Mouse (Mus musculus) heart, postnatal 0 days (tissue): ENCODE measurements around the gene Fgfr2. TPM values are rescaled to one million over a fixed set of nuclear protein-coding genes. Genes with fewer than 3 reads are reported as not detected.

Experiments
- ATAC-seq: fragments of 200-750 bp; cut with Nextera tagmentation; 2 replicates; pipeline ENCODE4 v1.8.0; 2017; ENCODE audit warnings: low read depth, moderate number of reproducible peaks, moderate library complexity; ENCODE audit not compliant: insufficient read depth
- DNase-seq: peaks from one replicate; pipeline ENCODE4 v3.0.0-alpha.2; 2016; ENCODE audit warnings: low spot score
- H3K27ac ChIP-seq: fragments of 300-500 bp; sonication (generic); 2 replicates; pipeline ENCODE4 v1.5.1; 2014; ENCODE audit warnings: low read depth, mild to moderate bottlenecking
- H3K27me3 ChIP-seq: fragments of 300-500 bp; sonication (generic); 2 replicates; pipeline ENCODE4 v1.6.1; 2014; ENCODE audit warnings: low read length, mixed read lengths; ENCODE audit not compliant: control insufficient read depth, insufficient read depth
- H3K36me3 ChIP-seq: fragments of 300-500 bp; sonication (generic); replicated peaks from 2 replicates; pipeline ENCODE4 v1.6.1; 2014; ENCODE audit warnings: low read length, mixed read lengths; ENCODE audit not compliant: control insufficient read depth, insufficient read depth
- H3K4me1 ChIP-seq: fragments of 300-500 bp; sonication (generic); 2 replicates; pipeline ENCODE4 v1.6.1; 2014; ENCODE audit warnings: antibody characterized with exemption; ENCODE audit not compliant: control insufficient read depth, insufficient read depth
- H3K4me2 ChIP-seq: fragments of 300-500 bp; sonication (generic); 2 replicates; pipeline ENCODE4 v1.6.1; 2014; ENCODE audit warnings: low read depth, mild to moderate bottlenecking, low read length, moderate library complexity
- H3K4me3 ChIP-seq: fragments of 300-500 bp; sonication (generic); 2 replicates; pipeline ENCODE4 v1.5.1; 2014; ENCODE audit warnings: low read depth, low read length
- H3K9ac ChIP-seq: fragments of 300-500 bp; sonication (generic); replicated peaks from 2 replicates; pipeline ENCODE4 v1.6.1; 2014; ENCODE audit warnings: low read depth, low read length, mixed read lengths
- H3K9me3 ChIP-seq: fragments of 300-500 bp; sonication (generic); replicated peaks from 2 replicates; pipeline ENCODE4 v1.6.1; 2016; ENCODE audit warnings: low read length; ENCODE audit not compliant: control insufficient read depth
- CTCF ChIP-seq: IDR thresholded peaks from 2 replicates; pipeline ENCODE4 v1.5.1; 2016; ENCODE audit warnings: antibody characterized with exemption, control low read depth, low read depth
- EP300 ChIP-seq: IDR thresholded peaks from 2 replicates; pipeline ENCODE4 v1.6.1; 2016; ENCODE audit warnings: antibody characterized with exemption, low read depth
- WGBS: fragments of 180-500 bp; shearing (Covaris S2); extraction: QIAGEN DNeasy Blood & Tissue Kit; methylation state at CpG from one replicate; pipeline ENCODE4 v1.1.7; 2014; 5-methylcytosine and 5-hydroxymethylcytosine counted together
- polyA plus RNA-seq: library from polyadenylated mRNA; unstranded; fragments of >200 nt; fragmentation: Nextera tagmentation; extraction: Ambion mirVana; gene quantifications from 2 replicates; pipeline ENCODE4 v1.2.1, GENCODE M21; 2015
- total RNA-seq: library from RNA; depleted of rRNA; stranded (reverse); fragments of >200 nt; gene quantifications from 2 replicates; pipeline ENCODE4 v1.2.3, GENCODE M21; 2014; ENCODE audit warnings: low replicate concordance

Fgfr2 gene
- total and polyA plus RNA-seq, 2 experiments from 2014 or later, result 3.8 to 11.5 TPM

DNA sequence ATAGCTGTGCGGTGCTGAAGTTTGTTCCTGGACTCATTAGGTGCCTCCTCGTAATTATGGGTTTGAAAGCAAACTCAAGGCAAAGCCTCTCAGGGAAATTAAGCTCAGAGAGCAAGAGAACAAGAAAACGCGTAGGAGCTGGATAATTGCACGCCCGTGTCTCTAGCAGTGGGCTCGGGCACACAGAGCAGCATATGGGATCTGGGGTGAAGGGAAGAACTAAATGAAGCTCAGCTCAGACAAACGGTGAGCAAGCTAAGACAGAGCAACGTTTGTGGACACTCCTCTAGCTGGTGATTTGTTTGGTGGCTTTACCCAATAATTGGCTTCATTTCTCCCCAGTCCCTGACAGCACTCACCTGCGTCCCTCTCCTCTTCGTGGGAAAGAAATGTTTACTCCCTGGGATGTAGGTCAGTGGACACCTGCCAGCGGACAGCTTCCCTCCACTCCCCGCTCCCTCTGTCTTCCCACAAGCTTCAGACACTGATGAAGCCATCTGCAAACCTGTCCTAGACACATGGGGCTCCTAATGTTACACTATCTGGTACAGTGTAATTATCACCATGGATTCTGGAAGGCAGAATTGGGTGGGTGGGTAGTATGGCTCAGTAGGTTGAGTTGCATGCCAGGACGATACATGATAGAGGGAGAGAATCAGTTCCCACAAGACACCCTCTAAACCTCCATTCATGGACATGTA lies 1117.0 kb downstream of the Fgfr2 start:
- 76% methylated on average over 14 of the region's 14 CpGs for WGBS
- Histone ChIP-seq H3K4me2 (no peak overlapping the region), H3K4me1 (no peaks in the 10 kb centered on the region), H3K9me3 (no peaks in the 10 kb centered on the region), H3K27me3 (no peaks in the 10 kb centered on the region), H3K4me3 (no peak overlapping the region), H3K27ac (no peak overlapping the region), H3K36me3 (no peaks in the 10 kb centered on the region), H3K9ac (no peak overlapping the region)
- DNase-seq (no peak), ATAC-seq (no peak)
- TF ChIP-seq CTCF (no peak), EP300 (no peak)

DNA sequence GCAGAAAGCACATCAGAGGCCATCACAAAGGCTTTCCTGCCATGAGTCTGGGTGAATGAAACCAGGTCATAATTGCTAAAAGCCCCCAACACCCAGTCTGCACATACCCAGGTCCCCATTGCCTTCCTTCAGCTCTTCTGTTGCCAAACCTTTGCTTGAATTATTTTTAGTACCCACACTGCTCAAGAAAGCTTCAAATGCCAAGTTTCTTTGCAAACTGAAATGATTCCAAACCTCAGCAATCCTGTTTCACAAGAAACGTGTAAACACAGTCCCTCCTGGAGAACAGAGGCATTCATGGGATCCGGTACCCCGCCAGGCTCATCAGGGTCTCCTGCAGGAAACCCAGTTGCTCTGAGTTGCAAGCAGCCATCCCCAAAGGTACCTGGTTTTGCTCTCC lies 1130.3 kb downstream of the Fgfr2 start:
- Histone ChIP-seq H3K27me3 (no peaks in the 10 kb centered on the region), H3K27ac (no peak overlapping the region), H3K4me1 (no peaks in the 10 kb centered on the region), H3K9me3 (no peaks in the 10 kb centered on the region), H3K4me3 (no peak overlapping the region), H3K9ac (no peak overlapping the region), H3K36me3 (no peaks in the 10 kb centered on the region), H3K4me2 (no peak overlapping the region)
- TF ChIP-seq CTCF, result no peak
- no peak for TF ChIP-seq EP300
- ATAC-seq, result no peak
- 64% methylated on average over 3 of the region's 3 CpGs for WGBS
- DNase-seq, result no peak

DNA sequence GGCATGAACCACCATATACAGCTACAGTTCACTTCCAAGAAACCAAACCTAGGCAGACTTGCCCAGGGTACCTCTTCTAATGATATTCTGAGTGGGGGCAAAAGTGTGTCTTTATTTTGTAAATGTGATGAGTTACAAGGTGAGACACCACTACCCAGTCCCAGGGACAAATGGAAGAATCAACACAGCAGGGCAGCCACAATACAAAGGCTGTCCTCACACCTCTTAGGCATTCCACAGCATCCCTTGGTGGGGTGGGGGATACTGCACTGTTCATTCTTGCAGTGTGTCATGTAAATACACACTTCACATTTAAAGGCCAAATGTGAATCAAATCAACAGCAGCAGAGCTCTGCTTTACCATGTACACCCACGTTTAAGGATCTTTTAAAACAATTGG lies 1130.9 kb downstream of the Fgfr2 start:
- Histone ChIP-seq H3K9me3 (no peaks in the 10 kb centered on the region), H3K36me3 (no peaks in the 10 kb centered on the region), H3K4me2 (no peak overlapping the region), H3K4me1 (no peaks in the 10 kb centered on the region), H3K4me3 (no peak overlapping the region), H3K27ac (no peak overlapping the region), H3K9ac (no peak overlapping the region), H3K27me3 (no peaks in the 10 kb centered on the region)
- no peak for DNase-seq
- no peak for ATAC-seq
- 48% methylated on average over 1 of the region's 1 CpGs for WGBS
- TF ChIP-seq EP300, result no peak
- TF ChIP-seq CTCF, result no peak

DNA sequence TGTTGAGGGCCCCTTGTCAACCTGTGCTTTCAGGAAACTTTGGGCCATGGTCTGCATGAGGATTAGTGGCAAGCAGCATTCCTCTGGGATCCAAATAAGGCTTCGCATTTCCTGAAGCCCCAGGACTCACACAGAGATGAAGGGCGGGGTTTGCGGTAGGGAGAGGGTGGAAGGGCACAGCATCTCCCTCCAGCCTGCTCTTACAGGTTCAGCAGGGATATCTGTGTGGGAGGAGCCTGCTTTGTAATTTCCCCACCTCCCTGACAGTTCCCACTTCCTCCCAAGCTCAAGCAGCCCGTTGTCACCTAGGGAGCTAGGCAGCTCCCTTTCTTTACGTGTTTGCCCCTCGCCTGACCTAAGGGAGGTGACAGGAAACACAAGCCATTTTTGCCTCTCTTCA lies 1134.1 kb downstream of the Fgfr2 start:
- H3K27ac ChIP-seq, result no peak overlapping the region
- no peaks in the 10 kb centered on the region for H3K4me1 ChIP-seq
- 14% methylated on average over 6 of the region's 6 CpGs for WGBS
- H3K27me3 ChIP-seq, result no peaks in the 10 kb centered on the region
- no peak overlapping the region for H3K4me3 ChIP-seq
- ATAC-seq (no peak), DNase-seq (no peak)
- no peak overlapping the region for H3K9ac ChIP-seq
- H3K36me3 ChIP-seq, result no peaks in the 10 kb centered on the region
- no peaks in the 10 kb centered on the region for H3K9me3 ChIP-seq
- no peak overlapping the region for H3K4me2 ChIP-seq
- TF ChIP-seq CTCF (no peak), EP300 (no peak)

DNA sequence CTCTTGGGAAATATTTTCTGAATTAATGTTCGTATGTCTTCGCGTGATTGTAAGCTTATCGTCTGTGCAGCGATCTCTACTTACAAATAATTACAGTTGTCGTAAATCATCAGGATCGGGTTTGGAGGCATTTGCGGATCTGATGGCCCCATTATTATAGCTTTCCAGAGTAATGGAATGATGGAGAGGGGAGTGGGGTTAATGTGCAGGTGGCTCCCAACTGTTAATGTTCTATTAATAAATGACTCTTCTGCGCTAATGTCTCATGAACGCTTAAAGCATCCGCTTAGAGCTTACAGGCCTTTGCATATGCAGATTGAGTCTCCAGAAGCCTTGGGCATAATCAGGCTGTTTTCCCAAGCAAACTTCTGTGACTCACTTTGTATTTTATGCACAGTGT lies 1144.5 kb downstream of the Fgfr2 start:
- no peak overlapping the region for H3K27ac ChIP-seq
- no peak for DNase-seq
- no peak for TF ChIP-seq CTCF
- TF ChIP-seq EP300, result no peak
- H3K9ac ChIP-seq, result no peak overlapping the region
- H3K4me2 ChIP-seq, result no peak overlapping the region
- 84% methylated on average over 11 of the region's 11 CpGs for WGBS
- no peak for ATAC-seq
- no peaks in the 10 kb centered on the region for H3K4me1 ChIP-seq
- H3K27me3 ChIP-seq, result no peaks in the 10 kb centered on the region
- no peaks in the 10 kb centered on the region for H3K36me3 ChIP-seq
- no peaks in the 10 kb centered on the region for H3K9me3 ChIP-seq
- H3K4me3 ChIP-seq, result no peak overlapping the region

DNA sequence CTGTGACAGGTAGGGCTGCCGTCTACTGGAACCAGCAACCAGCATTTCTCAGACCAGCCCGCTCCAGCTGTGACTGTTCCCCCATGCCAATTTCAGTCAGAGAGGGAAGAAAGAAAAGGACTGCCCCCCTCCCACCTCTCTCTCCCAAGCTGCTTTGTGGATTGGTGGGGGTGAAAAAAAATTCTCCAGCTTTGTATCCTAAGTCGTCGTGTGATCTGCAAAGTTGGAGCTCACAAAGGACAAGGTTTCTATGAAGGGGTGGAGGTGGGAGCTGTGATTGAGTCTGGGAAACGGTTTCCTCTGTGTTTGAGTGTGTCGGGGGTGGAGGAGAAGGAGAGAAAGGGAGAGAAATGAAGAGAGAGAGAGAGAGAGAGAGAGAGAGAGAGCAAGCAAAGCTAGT lies 1147.3 kb downstream of the Fgfr2 start:
- Histone ChIP-seq H3K9ac (no peak overlapping the region), H3K4me3 (no peak overlapping the region), H3K27me3 (no peaks in the 10 kb centered on the region), H3K27ac (no peak overlapping the region), H3K9me3 (no peaks in the 10 kb centered on the region), H3K36me3 (no peaks in the 10 kb centered on the region), H3K4me2 (no peak overlapping the region), H3K4me1 (no peaks in the 10 kb centered on the region)
- no peak for DNase-seq
- WGBS, result 63% methylated on average over 6 of the region's 6 CpGs
- no peak for TF ChIP-seq EP300
- TF ChIP-seq CTCF, result no peak
- ATAC-seq, result no peak
